Mouse (Mus musculus): ENCODE results near the gene Cklf. TPM values are rescaled to one million over a fixed set of nuclear protein-coding genes. Genes with fewer than 3 reads are reported as not detected.
"Not testable (repeated sequence)": the region's sequence is repeated elsewhere in the genome, so short reads cannot be mapped to it uniquely, and the experiment has no call there.

The Cklf gene
- polyA plus RNA-seq, 1 experiment: 9.5 TPM

- H3K4me1 ChIP-seq (ENCODE audit: control insufficient read depth, insufficient read depth, low read length): peaks cover 5% of the 10 kb centered on the region
- H3K4me3 ChIP-seq (replicated peaks; ENCODE audit: extremely low read depth, low read depth, low read length): peak overlapping the region; percentile 89
- WGBS: 2% methylated on average over 7 of the region's 7 CpGs
- no peak for DNase-seq
- TF ChIP-seq CTCF (IDR thresholded peaks at IDR 0.05; ENCODE audit: insufficient read depth, low read length): no peak
- TF ChIP-seq POLR2A (IDR thresholded peaks at IDR 0.05; ENCODE audit: borderline replicate concordance, extremely low read depth, low read depth, low read length): no peak
Observed at GRCm38 (mm10) chr8:104251461-104251860, 800 bp downstream of the Cklf start.

GRCm38 (mm10) chr8:104253016-104253415 lies 2.4 kb downstream of the Cklf start:
- H3K4me3 ChIP-seq (replicated peaks; ENCODE audit: extremely low read depth, low read depth, low read length): no peak overlapping the region
- peak; percentile 47 for TF ChIP-seq CTCF (IDR thresholded peaks at IDR 0.05; ENCODE audit: insufficient read depth, low read length)
- TF ChIP-seq POLR2A (IDR thresholded peaks at IDR 0.05; ENCODE audit: borderline replicate concordance, extremely low read depth, low read depth, low read length): no peak
- DNase-seq: no peak
- 87% methylated on average over 3 of the region's 3 CpGs for WGBS
- H3K4me1 ChIP-seq (ENCODE audit: control insufficient read depth, insufficient read depth, low read length): no peaks in the 10 kb centered on the region

GRCm38 (mm10) chr8:104261802-104262201 lies 11.1 kb downstream of the Cklf start:
- not testable (repeated sequence) for H3K4me1 ChIP-seq (ENCODE audit: control insufficient read depth, insufficient read depth, low read length); H3K4me3 ChIP-seq (replicated peaks; ENCODE audit: extremely low read depth, low read depth, low read length); DNase-seq
- WGBS: 96% methylated on average over 5 of the region's 5 CpGs

- H3K4me3 ChIP-seq (replicated peaks; ENCODE audit: extremely low read depth, low read depth, low read length); H3K4me1 ChIP-seq (ENCODE audit: control insufficient read depth, insufficient read depth, low read length); DNase-seq: not testable (repeated sequence)
- WGBS: 98% methylated on average over 22 of the region's 22 CpGs
Observed at GRCm38 (mm10) chr8:104264271-104264935, 13.7 kb downstream of the Cklf start.

GRCm38 (mm10) chr8:104268368-104268767 lies 17.7 kb downstream of the Cklf start:
- H3K4me1 ChIP-seq (ENCODE audit: control insufficient read depth, insufficient read depth, low read length): no peaks in the 10 kb centered on the region
- no peak overlapping the region for H3K4me3 ChIP-seq (replicated peaks; ENCODE audit: extremely low read depth, low read depth, low read length)
- no peak for TF ChIP-seq CTCF (IDR thresholded peaks at IDR 0.05; ENCODE audit: insufficient read depth, low read length)
- TF ChIP-seq POLR2A (IDR thresholded peaks at IDR 0.05; ENCODE audit: borderline replicate concordance, extremely low read depth, low read depth, low read length): no peak
- no peak for DNase-seq

GRCm38 (mm10) chr8:104268937-104269440 lies 18.3 kb downstream of the Cklf start:
- no peaks in the 10 kb centered on the region for H3K4me1 ChIP-seq (ENCODE audit: control insufficient read depth, insufficient read depth, low read length)
- TF ChIP-seq CTCF (IDR thresholded peaks at IDR 0.05; ENCODE audit: insufficient read depth, low read length) (no peak), POLR2A (IDR thresholded peaks at IDR 0.05; ENCODE audit: borderline replicate concordance, extremely low read depth, low read depth, low read length) (no peak)
- H3K4me3 ChIP-seq (replicated peaks; ENCODE audit: extremely low read depth, low read depth, low read length): no peak overlapping the region
- WGBS: 82% methylated on average over 6 of the region's 6 CpGs
- no peak for DNase-seq

- H3K4me1 ChIP-seq (ENCODE audit: control insufficient read depth, insufficient read depth, low read length); DNase-seq; H3K4me3 ChIP-seq (replicated peaks; ENCODE audit: extremely low read depth, low read depth, low read length): not testable (repeated sequence)
- 80% methylated on average over 12 of the region's 12 CpGs for WGBS
Observed at GRCm38 (mm10) chr8:104293081-104293480, 42.4 kb downstream of the Cklf start, which contains the start of gene Cmtm2a. Gene Cmtm2a (minus strand): TSS chr8:104293181.

- TF ChIP-seq POLR2A (IDR thresholded peaks at IDR 0.05; ENCODE audit: borderline replicate concordance, extremely low read depth, low read depth, low read length) (no peak), CTCF (IDR thresholded peaks at IDR 0.05; ENCODE audit: insufficient read depth, low read length) (no peak)
- DNase-seq: no peak
- Histone ChIP-seq H3K4me1 (ENCODE audit: control insufficient read depth, insufficient read depth, low read length) (no peaks in the 10 kb centered on the region), H3K4me3 (replicated peaks; ENCODE audit: extremely low read depth, low read depth, low read length) (no peak overlapping the region)
- 68% methylated on average over 1 of the region's 1 CpGs for WGBS
Observed at GRCm38 (mm10) chr8:104294396-104294795, 43.7 kb downstream of the Cklf start.

GRCm38 (mm10) chr8:104301577-104301976 lies 50.9 kb downstream of the Cklf start:
- DNase-seq; H3K4me3 ChIP-seq (replicated peaks; ENCODE audit: extremely low read depth, low read depth, low read length); H3K4me1 ChIP-seq (ENCODE audit: control insufficient read depth, insufficient read depth, low read length): not testable (repeated sequence)
- 24% methylated on average over 3 of the region's 3 CpGs for WGBS

GRCm38 (mm10) chr8:104302536-104302935 lies 51.9 kb downstream of the Cklf start:
- DNase-seq; H3K4me1 ChIP-seq (ENCODE audit: control insufficient read depth, insufficient read depth, low read length); H3K4me3 ChIP-seq (replicated peaks; ENCODE audit: extremely low read depth, low read depth, low read length): not testable (repeated sequence)
- WGBS: 89% methylated on average over 4 of the region's 4 CpGs

- TF ChIP-seq POLR2A (IDR thresholded peaks at IDR 0.05; ENCODE audit: borderline replicate concordance, extremely low read depth, low read depth, low read length) (no peak), CTCF (IDR thresholded peaks at IDR 0.05; ENCODE audit: insufficient read depth, low read length) (no peak)
- Histone ChIP-seq H3K4me1 (ENCODE audit: control insufficient read depth, insufficient read depth, low read length) (no peaks in the 10 kb centered on the region), H3K4me3 (replicated peaks; ENCODE audit: extremely low read depth, low read depth, low read length) (no peak overlapping the region)
- no peak for DNase-seq
- 85% methylated on average over 11 of the region's 11 CpGs for WGBS
Observed at GRCm38 (mm10) chr8:104304962-104305361, 54.3 kb downstream of the Cklf start.

- not testable (repeated sequence) for DNase-seq; H3K4me1 ChIP-seq (ENCODE audit: control insufficient read depth, insufficient read depth, low read length); H3K4me3 ChIP-seq (replicated peaks; ENCODE audit: extremely low read depth, low read depth, low read length)
- WGBS: 50% methylated on average over 6 of the region's 6 CpGs
Observed at GRCm38 (mm10) chr8:104308341-104308740, 57.7 kb downstream of the Cklf start.

GRCm38 (mm10) chr8:104309441-104310155 lies 58.9 kb downstream of the Cklf start, which contains the start of the genes Gm45711 and Cmtm1:
Gene Gm45711 (minus strand): TSS chr8:104310081.
Gene Cmtm1 (minus strand): TSS chr8:104310145.
- not testable (repeated sequence) for DNase-seq

GRCm38 (mm10) chr8:104312023-104312422 lies 61.4 kb downstream of the Cklf start:
- H3K4me3 ChIP-seq (replicated peaks; ENCODE audit: extremely low read depth, low read depth, low read length); DNase-seq; H3K4me1 ChIP-seq (ENCODE audit: control insufficient read depth, insufficient read depth, low read length): not testable (repeated sequence)
- 84% methylated on average over 3 of the region's 3 CpGs for WGBS

More at GRCm38 (mm10) chr8:104309441-104310155, 58.9 kb downstream of the Cklf start, which contains the start of the genes Gm45711 and Cmtm1:
- H3K4me1 ChIP-seq (ENCODE audit: control insufficient read depth, insufficient read depth, low read length); H3K4me3 ChIP-seq (replicated peaks; ENCODE audit: extremely low read depth, low read depth, low read length): not testable (repeated sequence)
- WGBS: 84% methylated on average over 36 of the region's 36 CpGs

Data from lung, adult 2 months (tissue).